Mouse (Mus musculus): Measurements from ENCODE around the gene Dpysl5. TPM values are rescaled to one million over a fixed set of nuclear protein-coding genes. Genes with fewer than 3 reads are reported as not detected.

Dpysl5 gene
- 7.5 and 10.4 TPM in 2 replicates for polyA plus RNA-seq (2015; fragmentation: Nextera tagmentation; extraction: Ambion mirVana)

GRCm38 (mm10) chr5:30711147-30712001 is at the start of gene Dpysl5:
Gene Dpysl5 (plus strand): TSS chr5:30711564.
- Histone ChIP-seq H3K4me1 (peaks cover 31% of the 10 kb centered on the region), H3K9ac (peak within 1 kb of the TSS; percentile 67), H3K27ac (peak within 1 kb of the TSS; percentile 36; the same call in 1 of the 2 replicates), H3K4me2 (peak within 1 kb of the TSS; percentile 85), H3K36me3 (no peaks in the 10 kb centered on the region), H3K27me3 (peaks cover 74% of the 10 kb centered on the region), H3K4me3 (peak within 1 kb of the TSS; percentile 54), H3K9me3 (no peaks in the 10 kb centered on the region)
- WGBS, result under 1% methylated on average over 71 of the region's 71 CpGs
- peak; percentile 80 for ATAC-seq (ENCODE audit: insufficient number of reproducible peaks, insufficient read depth, low FRiP score, low TSS enrichment, low read depth)

GRCm38 (mm10) chr5:30665360-30665759 is 46.0 kb upstream of the Dpysl5 start:
- 92% methylated on average over 9 of the region's 9 CpGs for WGBS
- no peak for ATAC-seq (ENCODE audit: insufficient number of reproducible peaks, insufficient read depth, low FRiP score, low TSS enrichment, low read depth)
- Histone ChIP-seq H3K4me2 (no peak overlapping the region), H3K4me3 (no peak overlapping the region), H3K27me3 (no peaks in the 10 kb centered on the region), H3K9ac (no peak overlapping the region), H3K9me3 (no peaks in the 10 kb centered on the region), H3K27ac (no peak overlapping the region), H3K36me3 (peaks cover 11% of the 10 kb centered on the region), H3K4me1 (peaks cover 21% of the 10 kb centered on the region)

GRCm38 (mm10) chr5:30665968-30666367 is 45.4 kb upstream of the Dpysl5 start:
- peak overlapping the region; percentile 75 for H3K4me2 ChIP-seq
- peak overlapping the region; percentile 87 for H3K27ac ChIP-seq
- H3K9ac ChIP-seq, result peak overlapping the region; percentile 73
- no peaks in the 10 kb centered on the region for H3K27me3 ChIP-seq
- peak overlapping the region; percentile 68 for H3K4me3 ChIP-seq
- H3K36me3 ChIP-seq, result peaks cover 16% of the 10 kb centered on the region
- WGBS, result 49% methylated on average over 6 of the region's 6 CpGs
- ATAC-seq (ENCODE audit: insufficient number of reproducible peaks, insufficient read depth, low FRiP score, low TSS enrichment, low read depth), result no peak
- peaks cover 21% of the 10 kb centered on the region for H3K4me1 ChIP-seq
- no peaks in the 10 kb centered on the region for H3K9me3 ChIP-seq

GRCm38 (mm10) chr5:30666391-30667195 is 44.8 kb upstream of the Dpysl5 start, which contains the start of gene Cenpa:
Gene Cenpa (plus strand): TSS chr5:30666777.
- peaks cover 21% of the 10 kb centered on the region for H3K4me1 ChIP-seq
- H3K4me3 ChIP-seq, result peak within 1 kb of the TSS; percentile 68
- H3K9me3 ChIP-seq, result no peaks in the 10 kb centered on the region
- H3K36me3 ChIP-seq, result peaks cover 17% of the 10 kb centered on the region
- peak within 1 kb of the TSS; percentile 75 for H3K4me2 ChIP-seq
- H3K27me3 ChIP-seq, result no peaks in the 10 kb centered on the region
- H3K27ac ChIP-seq, result peak within 1 kb of the TSS; percentile 87
- peak; percentile 90 for ATAC-seq (ENCODE audit: insufficient number of reproducible peaks, insufficient read depth, low FRiP score, low TSS enrichment, low read depth)
- H3K9ac ChIP-seq, result peak within 1 kb of the TSS; percentile 80
- WGBS, result under 1% methylated on average over 40 of the region's 40 CpGs

GRCm38 (mm10) chr5:30667215-30667614 is 44.1 kb upstream of the Dpysl5 start:
- H3K36me3 ChIP-seq, result peaks cover 23% of the 10 kb centered on the region
- H3K27ac ChIP-seq, result peak overlapping the region; percentile 71
- H3K27me3 ChIP-seq, result no peaks in the 10 kb centered on the region
- H3K4me1 ChIP-seq, result peaks cover 21% of the 10 kb centered on the region
- no peak for ATAC-seq (ENCODE audit: insufficient number of reproducible peaks, insufficient read depth, low FRiP score, low TSS enrichment, low read depth)
- under 1% methylated on average over 13 of the region's 13 CpGs for WGBS
- H3K4me2 ChIP-seq, result peak overlapping the region; percentile 75
- H3K9ac ChIP-seq, result peak overlapping the region; percentile 80
- no peaks in the 10 kb centered on the region for H3K9me3 ChIP-seq
- peak overlapping the region; percentile 68 for H3K4me3 ChIP-seq

- no peak for ATAC-seq (ENCODE audit: insufficient number of reproducible peaks, insufficient read depth, low FRiP score, low TSS enrichment, low read depth)
- 15% methylated on average over 3 of the region's 3 CpGs for WGBS
- Histone ChIP-seq H3K9me3 (no peaks in the 10 kb centered on the region), H3K27ac (peak overlapping the region; percentile 4; the same call in 1 of the 2 replicates), H3K4me3 (peak overlapping the region; percentile 68), H3K4me1 (peaks cover 21% of the 10 kb centered on the region), H3K36me3 (peaks cover 28% of the 10 kb centered on the region), H3K27me3 (no peaks in the 10 kb centered on the region), H3K4me2 (peak overlapping the region; percentile 75), H3K9ac (peak overlapping the region; percentile 80)
Observed at GRCm38 (mm10) chr5:30667686-30668085, 43.7 kb upstream of the Dpysl5 start.

- Histone ChIP-seq H3K9me3 (no peaks in the 10 kb centered on the region), H3K27ac (no peak overlapping the region), H3K4me1 (peaks cover 21% of the 10 kb centered on the region), H3K27me3 (no peaks in the 10 kb centered on the region), H3K36me3 (peaks cover 40% of the 10 kb centered on the region), H3K4me3 (peak overlapping the region; percentile 68; the same call in 1 of the 2 replicates), H3K9ac (no peak overlapping the region), H3K4me2 (peak overlapping the region; percentile 75)
- ATAC-seq (ENCODE audit: insufficient number of reproducible peaks, insufficient read depth, low FRiP score, low TSS enrichment, low read depth), result no peak
- whole genome bisulfite sequencing, result 86% methylated on average over 9 of the region's 9 CpGs
Observed at GRCm38 (mm10) chr5:30668637-30669495, 42.5 kb upstream of the Dpysl5 start.

GRCm38 (mm10) chr5:30669496-30669830 is 41.9 kb upstream of the Dpysl5 start:
- Histone ChIP-seq H3K4me3 (no peak overlapping the region), H3K27ac (no peak overlapping the region), H3K4me2 (0 out of 2 replicates have a peak overlapping the region, but pooled peaks have one; percentile 75), H3K27me3 (no peaks in the 10 kb centered on the region), H3K4me1 (peaks cover 21% of the 10 kb centered on the region), H3K36me3 (peaks cover 45% of the 10 kb centered on the region), H3K9me3 (no peaks in the 10 kb centered on the region), H3K9ac (no peak overlapping the region)
- ATAC-seq (ENCODE audit: insufficient number of reproducible peaks, insufficient read depth, low FRiP score, low TSS enrichment, low read depth), result no peak
- WGBS, result 78% methylated on average over 3 of the region's 3 CpGs

GRCm38 (mm10) chr5:30670091-30670490 is 41.3 kb upstream of the Dpysl5 start:
- H3K4me2 ChIP-seq, result no peak overlapping the region
- WGBS, result 94% methylated on average over 7 of the region's 7 CpGs

GRCm38 (mm10) chr5:30674001-30674400 is 37.4 kb upstream of the Dpysl5 start:
- no peaks in the 10 kb centered on the region for H3K27me3 ChIP-seq
- peaks cover 3% of the 10 kb centered on the region for H3K4me1 ChIP-seq
- H3K9me3 ChIP-seq, result no peaks in the 10 kb centered on the region
- peaks cover 59% of the 10 kb centered on the region for H3K36me3 ChIP-seq
- no peak overlapping the region for H3K9ac ChIP-seq
- H3K4me2 ChIP-seq, result no peak overlapping the region
- no peak overlapping the region for H3K27ac ChIP-seq
- 83% methylated on average over 7 of the region's 7 CpGs for WGBS
- H3K4me3 ChIP-seq, result no peak overlapping the region
- ATAC-seq (ENCODE audit: insufficient number of reproducible peaks, insufficient read depth, low FRiP score, low TSS enrichment, low read depth), result no peak

More at GRCm38 (mm10) chr5:30670091-30670490, 41.3 kb upstream of the Dpysl5 start:
- H3K27me3 ChIP-seq, result no peaks in the 10 kb centered on the region
- peaks cover 49% of the 10 kb centered on the region for H3K36me3 ChIP-seq
- H3K4me1 ChIP-seq, result peaks cover 21% of the 10 kb centered on the region
- H3K9me3 ChIP-seq, result no peaks in the 10 kb centered on the region
- H3K9ac ChIP-seq, result no peak overlapping the region
- no peak overlapping the region for H3K4me3 ChIP-seq
- ATAC-seq (ENCODE audit: insufficient number of reproducible peaks, insufficient read depth, low FRiP score, low TSS enrichment, low read depth), result no peak
- no peak overlapping the region for H3K27ac ChIP-seq

GRCm38 (mm10) chr5:30676800-30677199 is 34.6 kb upstream of the Dpysl5 start:
- no peaks in the 10 kb centered on the region for H3K9me3 ChIP-seq
- peaks cover 46% of the 10 kb centered on the region for H3K36me3 ChIP-seq
- no peak overlapping the region for H3K9ac ChIP-seq
- no peak overlapping the region for H3K4me3 ChIP-seq
- no peaks in the 10 kb centered on the region for H3K4me1 ChIP-seq
- WGBS, result 78% methylated on average over 7 of the region's 7 CpGs
- no peak overlapping the region for H3K27ac ChIP-seq
- H3K4me2 ChIP-seq, result no peak overlapping the region
- no peaks in the 10 kb centered on the region for H3K27me3 ChIP-seq
- no peak for ATAC-seq (ENCODE audit: insufficient number of reproducible peaks, insufficient read depth, low FRiP score, low TSS enrichment, low read depth)

Data from embryonic facial prominence, embryonic 13.5 days (tissue).